Mouse (Mus musculus) forebrain, embryonic 11.5 days (tissue): ENCODE measurements around the gene Hnrnpul2. TPM values are rescaled to one million over a fixed set of nuclear protein-coding genes. Genes with fewer than 3 reads are reported as not detected.
A peak's percentile ranks its signal among the peaks of the same experiment; 100 is the strongest.

Experiments
- ATAC-seq: fragments of 200-750 bp; cut with Nextera tagmentation; replicated peaks from 2 replicates; pipeline ENCODE4 v1.8.0; 2017; ENCODE audit warnings: moderate TSS enrichment; ENCODE audit not compliant: low FRiP score
- DNase-seq: peaks from one replicate; pipeline ENCODE4 v3.0.0-alpha.2; 2017; ENCODE audit warnings: low spot score
- H3K27ac ChIP-seq: fragments of 300-500 bp; sonication (generic); 2 replicates; pipeline ENCODE4 v1.5.1; 2014; ENCODE audit warnings: low read depth, low read length
- H3K27me3 ChIP-seq: fragments of 300-500 bp; sonication (generic); 2 replicates; pipeline ENCODE4 v1.6.1; 2014; ENCODE audit warnings: mild to moderate bottlenecking, low read length, mixed read lengths; ENCODE audit not compliant: control insufficient read depth, insufficient read depth
- H3K36me3 ChIP-seq: fragments of 300-500 bp; sonication (generic); 2 replicates; pipeline ENCODE4 v1.6.1; 2014; ENCODE audit warnings: mild to moderate bottlenecking, low read length, moderate library complexity, mixed read lengths; ENCODE audit not compliant: control insufficient read depth, insufficient read depth
- H3K4me1 ChIP-seq: fragments of 300-500 bp; sonication (generic); replicated peaks from 2 replicates; pipeline ENCODE4 v1.6.1; 2014; ENCODE audit warnings: low read length, mixed read lengths; ENCODE audit not compliant: control insufficient read depth, insufficient read depth
- H3K4me2 ChIP-seq: fragments of 300-500 bp; sonication (generic); 2 replicates; pipeline ENCODE4 v1.6.1; 2014; ENCODE audit warnings: low read depth, mild to moderate bottlenecking, low read length, moderate library complexity, mixed read lengths; ENCODE audit not compliant: severe bottlenecking
- H3K4me3 ChIP-seq: fragments of 300-500 bp; sonication (generic); 2 replicates; pipeline ENCODE4 v1.5.1; 2014; ENCODE audit warnings: low read depth, low read length
- H3K9ac ChIP-seq: fragments of 300-500 bp; sonication (generic); 2 replicates; pipeline ENCODE4 v1.6.1; 2014; ENCODE audit warnings: low read length
- H3K9me3 ChIP-seq: fragments of 300-500 bp; sonication (generic); 2 replicates; pipeline ENCODE4 v1.6.1; 2016; ENCODE audit warnings: low read length, mixed read lengths; ENCODE audit not compliant: control insufficient read depth
- WGBS: fragments of 180-500 bp; shearing (Covaris S2); extraction: QIAGEN DNeasy Blood & Tissue Kit; methylation state at CpG from one replicate; pipeline ENCODE4 v1.1.7; 2014; 5-methylcytosine and 5-hydroxymethylcytosine counted together
- polyA plus RNA-seq: library from polyadenylated mRNA; unstranded; fragments of >200 nt; fragmentation: Nextera tagmentation; extraction: Ambion mirVana; gene quantifications from 2 replicates; pipeline ENCODE4 v1.2.1, GENCODE M21; 2014

Gene Hnrnpul2
- polyA plus RNA-seq, 1 experiment from 2014 or later, result 7.8 TPM

DNA sequence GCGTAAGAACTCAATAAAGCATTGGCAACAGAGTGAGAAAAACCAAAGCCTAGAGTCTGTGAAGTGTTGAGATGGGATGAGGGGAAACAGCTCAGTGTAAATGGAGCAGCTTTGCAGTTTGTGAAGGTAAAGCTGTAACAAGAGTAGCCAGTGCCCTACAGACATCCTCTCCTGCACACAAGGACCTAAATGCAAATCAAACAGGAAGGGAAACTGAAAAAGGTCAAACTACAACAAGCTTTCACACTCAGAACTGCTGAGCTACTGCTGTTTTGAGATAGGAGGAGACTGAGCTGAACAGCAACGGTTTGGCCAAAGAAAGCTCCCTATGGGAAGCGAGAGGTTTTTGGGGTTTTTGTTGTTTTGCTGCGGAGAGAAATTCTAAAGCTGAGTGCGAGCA lies 13.0 kb upstream of the Hnrnpul2 start:
- H3K4me1 ChIP-seq, result peaks cover 6% of the 10 kb centered on the region

DNA sequence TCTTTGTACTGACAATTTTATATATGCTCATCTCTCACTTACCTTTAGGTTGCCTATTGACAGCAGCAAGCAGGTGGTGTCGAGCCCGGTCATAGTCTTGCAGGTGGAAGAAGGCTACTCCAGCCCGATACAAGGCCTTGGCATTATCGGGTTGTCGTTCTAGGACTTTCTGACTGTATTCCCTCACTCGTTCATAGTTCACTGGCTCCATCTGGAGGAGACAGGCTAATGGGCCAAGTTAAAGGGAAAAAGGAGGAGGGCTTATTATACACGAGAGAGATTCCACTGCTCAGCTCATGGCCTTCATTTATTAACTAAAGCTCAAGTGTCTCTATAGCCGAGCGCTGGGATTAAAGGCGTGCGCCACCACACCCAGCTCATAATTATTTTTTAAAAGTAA lies 4.0 kb upstream of the Hnrnpul2 start:
- H3K4me1 ChIP-seq, result peaks cover 13% of the 10 kb centered on the region
- no peak overlapping the region for H3K27ac ChIP-seq
- H3K4me3 ChIP-seq, result no peak overlapping the region
- H3K27me3 ChIP-seq, result no peaks in the 10 kb centered on the region
- no peak for DNase-seq
- H3K4me2 ChIP-seq, result no peak overlapping the region
- ATAC-seq, result no peak
- H3K9ac ChIP-seq, result no peak overlapping the region
- H3K9me3 ChIP-seq, result no peaks in the 10 kb centered on the region
- peaks cover 7% of the 10 kb centered on the region; the same call in 1 of the 2 replicates for H3K36me3 ChIP-seq
- WGBS, result 85% methylated on average over 11 of the region's 11 CpGs

More for the DNA sequence above, 13.0 kb upstream of the Hnrnpul2 start:
- peaks cover 2% of the 10 kb centered on the region; the same call in 1 of the 2 replicates for H3K36me3 ChIP-seq
- no peak overlapping the region for H3K4me2 ChIP-seq
- H3K9me3 ChIP-seq, result no peaks in the 10 kb centered on the region
- no peak overlapping the region for H3K27ac ChIP-seq
- 92% methylated on average over 5 of the region's 5 CpGs for WGBS
- ATAC-seq, result no peak
- H3K4me3 ChIP-seq, result no peak overlapping the region
- H3K9ac ChIP-seq, result no peak overlapping the region
- no peak for DNase-seq
- no peaks in the 10 kb centered on the region for H3K27me3 ChIP-seq

DNA sequence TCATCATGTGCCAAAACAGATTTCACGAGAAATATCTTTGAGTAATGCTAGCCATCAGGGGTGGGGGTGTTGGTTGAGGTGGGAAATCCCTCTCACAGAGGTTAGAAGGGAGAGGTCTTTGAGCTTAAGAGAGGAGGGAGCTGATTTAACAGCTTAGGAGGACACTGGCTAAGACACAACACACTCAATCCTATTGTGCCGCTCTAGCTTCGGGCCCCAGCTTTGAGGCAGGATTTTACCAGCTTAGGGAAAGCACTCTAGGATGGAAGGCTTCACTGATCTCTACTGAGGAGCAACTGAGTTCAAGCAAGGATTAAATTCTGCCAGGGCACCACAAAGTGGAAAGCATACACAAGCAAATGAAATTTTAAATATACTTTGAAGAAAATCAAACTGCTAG lies 2.8 kb upstream of the Hnrnpul2 start:
- Histone ChIP-seq H3K4me2 (0 out of 2 replicates have a peak overlapping the region, but pooled peaks have one; percentile 24), H3K36me3 (peaks cover 7% of the 10 kb centered on the region; the same call in 1 of the 2 replicates), H3K4me3 (0 out of 2 replicates have a peak overlapping the region, but pooled peaks have one; percentile 2), H3K9me3 (no peaks in the 10 kb centered on the region), H3K9ac (peak overlapping the region; percentile 32), H3K27me3 (no peaks in the 10 kb centered on the region), H3K4me1 (peaks cover 15% of the 10 kb centered on the region), H3K27ac (no peak overlapping the region)
- WGBS, result 62% methylated on average over 3 of the region's 3 CpGs
- ATAC-seq, result no peak
- DNase-seq, result no peak

DNA sequence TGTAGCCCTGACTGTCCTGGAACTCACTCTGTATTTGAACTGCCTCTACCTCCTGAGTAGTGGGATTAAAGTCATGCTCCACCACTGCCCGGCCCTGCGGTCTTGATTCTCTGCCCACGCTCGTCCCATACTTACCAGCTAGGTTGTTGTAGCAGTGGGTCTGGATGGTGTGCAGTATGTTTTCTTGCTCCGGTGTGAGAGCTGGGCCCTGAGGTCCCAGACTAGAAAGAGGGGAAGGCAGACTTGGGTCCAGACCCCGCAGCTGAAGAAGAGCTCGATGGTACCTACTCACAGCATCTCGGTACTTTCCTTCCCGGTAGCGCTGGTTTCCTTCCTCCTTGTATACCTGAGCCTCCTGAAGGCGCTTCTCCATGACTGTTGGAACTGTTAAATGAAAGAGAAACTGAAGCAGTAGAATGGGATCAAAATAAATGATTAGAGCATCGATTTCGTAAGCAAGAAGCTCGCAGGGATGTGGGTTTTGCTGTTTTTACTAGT lies 1.5 kb upstream of the Hnrnpul2 start:
- ATAC-seq (no peak), DNase-seq (no peak)
- H3K4me2 ChIP-seq, result peak overlapping the region; percentile 79
- peaks cover 20% of the 10 kb centered on the region for H3K4me1 ChIP-seq
- peak overlapping the region; percentile 70 for H3K9ac ChIP-seq
- WGBS, result 34% methylated on average over 14 of the region's 14 CpGs
- H3K36me3 ChIP-seq, result peaks cover 7% of the 10 kb centered on the region; the same call in 1 of the 2 replicates
- no peaks in the 10 kb centered on the region for H3K9me3 ChIP-seq
- H3K27me3 ChIP-seq, result no peaks in the 10 kb centered on the region
- H3K4me3 ChIP-seq, result peak overlapping the region; percentile 100
- peak overlapping the region; percentile 99 for H3K27ac ChIP-seq

DNA sequence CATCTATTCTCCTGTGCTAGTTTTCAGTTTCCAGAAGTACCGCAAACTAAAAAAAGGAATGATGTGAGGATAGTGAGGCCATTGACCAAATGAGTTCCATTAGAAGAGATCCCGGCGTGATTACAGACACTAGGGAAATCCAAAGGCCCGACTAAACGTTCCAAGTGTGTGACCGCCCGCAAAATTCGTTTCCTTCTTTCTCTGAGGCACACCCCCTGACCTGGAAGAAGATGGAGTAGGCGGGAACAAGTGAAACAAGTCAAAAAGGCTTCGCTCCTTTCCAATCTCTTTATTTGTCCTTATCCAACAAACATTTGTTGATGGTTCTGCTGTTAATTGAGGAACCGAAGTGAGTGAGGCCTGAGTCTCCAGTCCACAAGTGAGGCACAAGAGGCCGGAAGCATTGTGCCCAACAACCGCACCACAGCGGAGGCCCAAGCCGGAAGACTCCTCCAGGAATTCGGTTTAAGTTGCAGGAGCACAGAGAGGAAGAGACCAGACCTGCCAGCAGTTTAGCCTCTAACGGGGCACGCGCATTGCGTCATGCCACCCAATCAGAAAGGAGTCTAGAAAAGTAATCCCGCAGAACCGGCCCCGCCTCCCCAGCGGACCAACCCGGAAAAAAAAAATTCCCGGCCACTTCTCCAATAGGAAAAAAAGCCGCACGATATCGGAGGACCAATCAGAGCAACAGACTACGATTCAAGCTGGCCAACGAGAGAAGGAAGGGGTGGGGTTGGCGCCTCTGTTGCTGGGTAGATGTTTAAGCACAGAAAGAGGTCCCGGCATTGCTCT lies 812 bp upstream of the Hnrnpul2 start, which contains the start of gene Ttc9c:
Gene Ttc9c (minus strand): TSS at position 533 of the 795 bp plus-strand sequence.
- ATAC-seq, result peak; percentile 93
- peaks cover 9% of the 10 kb centered on the region; the same call in 1 of the 2 replicates for H3K36me3 ChIP-seq
- no peaks in the 10 kb centered on the region for H3K27me3 ChIP-seq
- peak within 1 kb of the TSS; percentile 98 for H3K9ac ChIP-seq
- H3K4me1 ChIP-seq, result peaks cover 20% of the 10 kb centered on the region
- peak within 1 kb of the TSS; percentile 100 for H3K4me3 ChIP-seq
- peak within 1 kb of the TSS; percentile 79 for H3K4me2 ChIP-seq
- DNase-seq, result peak; percentile 97
- H3K27ac ChIP-seq, result peak within 1 kb of the TSS; percentile 99
- no peaks in the 10 kb centered on the region for H3K9me3 ChIP-seq
- under 1% methylated on average over 33 of the region's 33 CpGs for WGBS

GRCm38 (mm10) chr19:8820424-8820956 lies 680 bp downstream of the Hnrnpul2 start:
- H3K4me2 ChIP-seq, result peak overlapping the region; percentile 79
- H3K27ac ChIP-seq, result peak overlapping the region; percentile 99
- H3K27me3 ChIP-seq, result no peaks in the 10 kb centered on the region
- DNase-seq (no peak), ATAC-seq (peak; percentile 29)
- no peaks in the 10 kb centered on the region for H3K9me3 ChIP-seq
- peaks cover 12% of the 10 kb centered on the region; the same call in 1 of the 2 replicates for H3K36me3 ChIP-seq
- peaks cover 20% of the 10 kb centered on the region for H3K4me1 ChIP-seq
- H3K4me3 ChIP-seq, result peak overlapping the region; percentile 100
- peak overlapping the region; percentile 98 for H3K9ac ChIP-seq
- under 1% methylated on average over 48 of the region's 48 CpGs for WGBS

DNA sequence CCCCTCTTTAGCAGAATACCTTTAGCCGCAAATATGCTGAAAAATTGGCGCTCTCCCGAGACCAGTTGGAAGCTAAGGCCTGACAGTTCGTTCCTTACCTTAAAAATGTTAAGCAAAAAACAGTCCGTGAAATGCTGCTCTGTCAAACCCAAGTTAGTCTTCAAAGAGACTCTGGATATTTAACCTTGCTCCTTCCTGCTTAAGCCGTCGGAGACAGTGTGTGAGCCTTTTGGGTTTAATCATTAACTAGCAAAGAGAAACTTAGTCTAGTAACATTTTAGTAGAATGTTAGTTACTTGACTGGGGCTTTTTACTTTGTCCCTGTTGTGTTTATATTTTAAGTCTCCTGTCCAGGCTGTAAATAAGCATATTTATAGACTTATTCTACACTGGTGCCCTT lies 1.3 kb downstream of the Hnrnpul2 start:
- Histone ChIP-seq H3K27ac (peak overlapping the region; percentile 99; the same call in 1 of the 2 replicates), H3K4me1 (peaks cover 20% of the 10 kb centered on the region), H3K4me3 (peak overlapping the region; percentile 100), H3K9ac (peak overlapping the region; percentile 98), H3K4me2 (peak overlapping the region; percentile 79), H3K9me3 (no peaks in the 10 kb centered on the region), H3K27me3 (no peaks in the 10 kb centered on the region), H3K36me3 (peaks cover 15% of the 10 kb centered on the region)
- 3% methylated on average over 7 of the region's 7 CpGs for WGBS
- ATAC-seq, result no peak
- no peak for DNase-seq

GRCm38 (mm10) chr19:8822696-8823095 lies 2.9 kb downstream of the Hnrnpul2 start:
- Histone ChIP-seq H3K9ac (peak overlapping the region; percentile 23; the same call in 1 of the 2 replicates), H3K4me3 (peak overlapping the region; percentile 100; the same call in 1 of the 2 replicates), H3K36me3 (peaks cover 27% of the 10 kb centered on the region), H3K9me3 (no peaks in the 10 kb centered on the region), H3K27me3 (no peaks in the 10 kb centered on the region), H3K4me1 (peaks cover 12% of the 10 kb centered on the region; the same call in 1 of the 2 replicates), H3K27ac (no peak overlapping the region), H3K4me2 (peak overlapping the region; percentile 79)
- ATAC-seq, result no peak
- 86% methylated on average over 8 of the region's 8 CpGs for whole genome bisulfite sequencing
- DNase-seq, result no peak
